Mouse (Mus musculus) MEL (cell line): ENCODE measurements around the gene Rex1bd.

Source experiments
- CHD1 ChIP-seq: IDR thresholded peaks from 2 replicates; pipeline ENCODE4 v1.6.1; 2012; ENCODE audit warnings: low read depth, mild to moderate bottlenecking, inconsistent platforms, low read length, improper control_type of control experiment
- CTCF ChIP-seq, 3 experiments: IDR thresholded peaks in 2 of 3; conservative IDR thresholded peaks in 1 of 3; 2 replicates each; pipeline ENCODE4 v1.5.1; 2011 to 2012; ENCODE audit warnings: low read length in 3 of 3, low read depth in 2 of 3, mild to moderate bottlenecking in 2 of 3, improper control_type of control experiment in 1 of 3, inconsistent platforms in 1 of 3, mixed read lengths in 1 of 3, moderate library complexity in 1 of 3; ENCODE audit not compliant: control insufficient read depth in 1 of 3, insufficient read depth in 1 of 3, poor library complexity in 1 of 3, severe bottlenecking in 1 of 3
- EP300 ChIP-seq, 2 experiments: IDR thresholded peaks; 2 replicates each; pipeline ENCODE4 v1.6.1; 2011; ENCODE audit warnings: improper control_type of control experiment in 2 of 2, low read length in 2 of 2, low read depth in 1 of 2, mild to moderate bottlenecking in 1 of 2
- GATA1 ChIP-seq: IDR thresholded peaks from 2 replicates; pipeline ENCODE4 v1.6.1; 2011; ENCODE audit warnings: low read depth, low read length, improper control_type of control experiment
- HCFC1 ChIP-seq: IDR thresholded peaks from 2 replicates; pipeline ENCODE4 v1.6.1; 2012; ENCODE audit warnings: low read depth, mild to moderate bottlenecking, inconsistent platforms, low read length, improper control_type of control experiment, moderate library complexity
- MEF2A ChIP-seq: IDR thresholded peaks from 2 replicates; pipeline ENCODE4 v1.6.1; 2014; ENCODE audit warnings: low read depth, mild to moderate bottlenecking, inconsistent platforms, low read length, improper control_type of control experiment; ENCODE audit not compliant: poor library complexity, insufficient replicate concordance, severe bottlenecking; ENCODE audit errors: extremely low read depth
- MYC ChIP-seq: IDR thresholded peaks from 2 replicates; pipeline ENCODE4 v1.6.1; 2011; ENCODE audit warnings: low read depth, mild to moderate bottlenecking, low read length, improper control_type of control experiment, moderate library complexity
- POLR2A ChIP-seq, 2 experiments: IDR thresholded peaks; 2 replicates each; pipeline ENCODE4 v1.6.1; 2011 to 2012; ENCODE audit warnings: low read length in 2 of 2, mild to moderate bottlenecking in 2 of 2, control low read depth in 1 of 2, improper control_type of control experiment in 1 of 2, low read depth in 1 of 2, moderate library complexity in 1 of 2; ENCODE audit not compliant: control insufficient read depth in 1 of 2, insufficient read depth in 1 of 2, poor library complexity in 1 of 2
- SMC3 ChIP-seq: IDR thresholded peaks from 2 replicates; pipeline ENCODE4 v1.6.1; 2011; ENCODE audit warnings: low read depth, low read length, improper control_type of control experiment
- TBP ChIP-seq: IDR thresholded peaks from 2 replicates; pipeline ENCODE4 v1.8.0; 2011; ENCODE audit warnings: low read depth, low read length, improper control_type of control experiment
- USF1 ChIP-seq: IDR thresholded peaks from 2 replicates; pipeline ENCODE4 v1.6.1; 2014; ENCODE audit warnings: low read depth, mild to moderate bottlenecking, inconsistent platforms, low read length, improper control_type of control experiment, moderate library complexity

DNA sequence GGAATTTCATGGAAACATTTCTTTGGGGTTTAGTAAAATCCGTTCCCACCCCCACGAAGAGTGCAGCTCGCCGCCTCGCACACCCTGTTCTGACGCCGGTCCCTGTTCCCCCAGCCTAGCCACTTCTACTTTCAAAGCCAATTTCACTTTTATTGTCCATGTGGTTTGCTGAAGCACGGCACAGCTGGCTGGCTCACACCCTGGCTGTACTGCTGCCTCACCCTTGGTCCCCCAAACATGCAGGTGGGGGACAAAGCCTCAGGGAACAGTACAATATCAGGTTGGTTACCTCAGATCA, 44.1 kb downstream of the Rex1bd start:
- no peak for TF ChIP-seq USF1
- no peak for TF ChIP-seq EP300 (IDR thresholded peaks at IDR 0.05; ENCODE audit: low read depth in 1 of 2, low read length in 2 of 2)
- no peak for TF ChIP-seq GATA1
- TF ChIP-seq CTCF (IDR thresholded peaks at IDR 0.05 in 2 of 3, conservative IDR thresholded peaks at IDR 0.05 in 1 of 3; ENCODE audit: control insufficient read depth in 1 of 3, insufficient read depth in 1 of 3, low read depth in 2 of 3, low read length in 3 of 3, poor library complexity in 1 of 3, severe bottlenecking in 1 of 3) = no peak
- no peak for TF ChIP-seq MYC
- TF ChIP-seq MEF2A = no peak
- TF ChIP-seq SMC3 = no peak
- TF ChIP-seq TBP = no peak
- no peak for TF ChIP-seq HCFC1
- TF ChIP-seq CHD1 = no peak
- TF ChIP-seq POLR2A (IDR thresholded peaks at IDR 0.05; ENCODE audit: control insufficient read depth in 1 of 2, insufficient read depth in 1 of 2, low read depth in 1 of 2, low read length in 2 of 2, poor library complexity in 1 of 2) = no peak
